Mouse (Mus musculus) CH12.LX (cell line): Measurements from ENCODE around the gene Olfr910. TPM values are rescaled to one million over a fixed set of nuclear protein-coding genes. Genes with fewer than 3 reads are reported as not detected.

Source experiments
- DNase-seq: peaks from one replicate; pipeline ENCODE4 v3.0.0-alpha.2; 2013; ENCODE audit errors: extremely low read depth
- H3K27ac ChIP-seq: 2 replicates; pipeline ENCODE4 v1.5.1; 2012; ENCODE audit warnings: low read depth, mild to moderate bottlenecking, control low read depth, moderate library complexity; ENCODE audit not compliant: insufficient read depth
- H3K27me3 ChIP-seq: replicated peaks from 2 replicates; pipeline ENCODE3; 2012; ENCODE audit warnings: inconsistent platforms
- H3K36me3 ChIP-seq, 2 experiments: replicated peaks in 1 of 2; 2 replicates each; pipeline versions ENCODE3 to v1.6.1; 2012; ENCODE audit warnings: inconsistent platforms in 1 of 2, low read length in 1 of 2, mild to moderate bottlenecking in 1 of 2, mixed read lengths in 1 of 2, moderate library complexity in 1 of 2; ENCODE audit not compliant: control insufficient read depth in 1 of 2, insufficient read depth in 1 of 2
- H3K4me1 ChIP-seq, 2 experiments: 2 replicates each; pipeline ENCODE4 v1.6.1; 2012; ENCODE audit warnings: inconsistent platforms in 1 of 2, moderate library complexity in 1 of 2; ENCODE audit not compliant: insufficient read depth in 2 of 2, control insufficient read depth in 1 of 2
- H3K4me2 ChIP-seq: 2 replicates; pipeline ENCODE4 v1.6.1; 2012; ENCODE audit warnings: low read depth, mild to moderate bottlenecking, control low read depth; ENCODE audit not compliant: poor library complexity, insufficient read depth, severe bottlenecking
- H3K4me3 ChIP-seq, 3 experiments: fragments of 150-350 bp in 1 of 3; sonication (generic) in 1 of 3; replicated peaks in 1 of 3; 2 replicates each; pipeline versions ENCODE3 to v1.5.1; 2011 to 2012; ENCODE audit warnings: low read depth in 2 of 3, low read length in 2 of 3, mild to moderate bottlenecking in 2 of 3, moderate library complexity in 2 of 3, control low read depth in 1 of 3, improper control_type of control experiment in 1 of 3, inconsistent platforms in 1 of 3, mixed read lengths in 1 of 3; ENCODE audit not compliant: poor library complexity in 1 of 3
- H3K79me2 ChIP-seq: replicated peaks from 2 replicates; pipeline ENCODE4 v1.6.1; 2012; ENCODE audit warnings: mild to moderate bottlenecking, moderate library complexity; ENCODE audit not compliant: control insufficient read depth, poor library complexity, insufficient read depth, severe bottlenecking; ENCODE audit errors: extremely low read depth
- H3K9ac ChIP-seq: 2 replicates; pipeline ENCODE4 v1.6.1; 2012; ENCODE audit warnings: low read depth, mild to moderate bottlenecking, control low read depth, moderate library complexity; ENCODE audit not compliant: insufficient read depth
- H3K9me3 ChIP-seq: replicated peaks from 2 replicates; pipeline ENCODE3; 2012; ENCODE audit warnings: low read length, inconsistent platforms, mixed read lengths
- BHLHE40 ChIP-seq: IDR thresholded peaks from 2 replicates; pipeline ENCODE4 v1.6.1; 2011; ENCODE audit warnings: mild to moderate bottlenecking, low read depth, low read length, improper control_type of control experiment
- CHD1 ChIP-seq: IDR thresholded peaks from 2 replicates; pipeline ENCODE4 v1.6.1; 2012; ENCODE audit warnings: low read depth, low read length, improper control_type of control experiment, inconsistent platforms
- CHD2 ChIP-seq: IDR thresholded peaks from 2 replicates; pipeline ENCODE4 v1.6.1; 2011; ENCODE audit warnings: low read length, improper control_type of control experiment
- CTCF ChIP-seq, 2 experiments: IDR thresholded peaks in 1 of 2; conservative IDR thresholded peaks in 1 of 2; 2 replicates each; pipeline ENCODE4 v1.5.1; 2011 to 2012; ENCODE audit warnings: low read depth in 2 of 2, low read length in 2 of 2, improper control_type of control experiment in 1 of 2, inconsistent platforms in 1 of 2, mild to moderate bottlenecking in 1 of 2, moderate library complexity in 1 of 2
- E2F4 ChIP-seq: IDR thresholded peaks from 2 replicates; pipeline ENCODE4 v1.6.1; 2011; ENCODE audit warnings: low read depth, low read length, improper control_type of control experiment; ENCODE audit not compliant: insufficient replicate concordance
- EP300 ChIP-seq: IDR thresholded peaks from 2 replicates; pipeline ENCODE4 v1.6.1; 2011; ENCODE audit warnings: low read length, improper control_type of control experiment
- ETS1 ChIP-seq: conservative IDR thresholded peaks from 2 replicates; pipeline ENCODE4 v1.6.1; 2012; ENCODE audit warnings: low read depth, mild to moderate bottlenecking, inconsistent platforms, low read length, improper control_type of control experiment, moderate library complexity
- IRF4 ChIP-seq: IDR thresholded peaks from 2 replicates; pipeline ENCODE4 v1.6.1; 2014; ENCODE audit warnings: low read depth, mild to moderate bottlenecking, inconsistent platforms, low read length, improper control_type of control experiment
- MEF2A ChIP-seq: IDR thresholded peaks from 2 replicates; pipeline ENCODE4 v1.6.1; 2014; ENCODE audit warnings: low read depth, mild to moderate bottlenecking, inconsistent platforms, low read length, improper control_type of control experiment, borderline replicate concordance
- MXI1 ChIP-seq: IDR thresholded peaks from 2 replicates; pipeline ENCODE4 v1.6.1; 2011; ENCODE audit warnings: mild to moderate bottlenecking, low read depth, low read length, improper control_type of control experiment
- RCOR1 ChIP-seq: conservative IDR thresholded peaks from 2 replicates; pipeline ENCODE4 v1.6.1; 2012; ENCODE audit warnings: low read depth, mild to moderate bottlenecking, inconsistent platforms, low read length, improper control_type of control experiment
- SMC3 ChIP-seq: IDR thresholded peaks from 2 replicates; pipeline ENCODE4 v1.6.1; 2011; ENCODE audit warnings: low read depth, low read length, improper control_type of control experiment
- ZC3H11A ChIP-seq: IDR thresholded peaks from 2 replicates; pipeline ENCODE4 v1.6.1; 2012; ENCODE audit warnings: low read depth, mild to moderate bottlenecking, inconsistent platforms, low read length, improper control_type of control experiment
- ZKSCAN1 ChIP-seq: IDR thresholded peaks from 2 replicates; pipeline ENCODE4 v1.6.1; 2012; ENCODE audit warnings: low read depth, inconsistent platforms, low read length, improper control_type of control experiment, borderline replicate concordance
- ZMIZ1 ChIP-seq: IDR thresholded peaks from 2 replicates; pipeline ENCODE4 v1.6.1; 2012; ENCODE audit warnings: low read depth, mild to moderate bottlenecking, inconsistent platforms, low read length, improper control_type of control experiment
- dilution Hi-C: fragments of 300-500 bp; cut with MboI; formaldehyde crosslinking; loops from 2 replicates; pipeline ENCODE4 v1.14.3; 2020; ENCODE audit warnings: low sequenced_read_pairs; ENCODE audit not compliant: extremely low pct_unique_long_range_greater_than_20kb, extremely low pct_ligation_motif_present
- in situ Hi-C: fragments of 300-500 bp; cut with MboI; formaldehyde crosslinking; loops from 3 replicates; pipeline ENCODE4 v1.14.3; 2019; ENCODE audit warnings: low sequenced_read_pairs, low pct_ligation_motif_present, low pct_unique_long_range_greater_than_20kb, mixed read lengths
- polyA plus RNA-seq: library from polyadenylated mRNA; unstranded; fragments of >175 nt; gene quantifications from 2 replicates; pipeline ENCODE4 v1.2.1, GENCODE M21; 2012; ENCODE audit warnings: low read depth; ENCODE audit not compliant: insufficient read length
- total RNA-seq, 2 experiments: library from RNA; depleted of rRNA; stranded (reverse); fragments of 300-350 nt in 1 of 2; fragments of >200 nt in 1 of 2; gene quantifications; 2 replicates each; pipeline ENCODE4 v1.2.3; 2012 to 2014

The Olfr910 gene
- total and polyA plus RNA-seq, 3 experiments = not detected

- H3K4me1 ChIP-seq = no peaks in the 10 kb centered on the region
- H3K79me2 ChIP-seq = no peaks in the 10 kb centered on the region
- no peak within 1 kb of the TSS for H3K4me3 ChIP-seq
- no peak within 1 kb of the TSS for H3K27ac ChIP-seq
- DNase-seq = no peak
- no peaks in the 10 kb centered on the region for H3K9me3 ChIP-seq
- H3K4me2 ChIP-seq = no peak within 1 kb of the TSS
- no peaks in the 10 kb centered on the region for H3K36me3 ChIP-seq
- TF ChIP-seq CTCF (conservative IDR thresholded peaks at IDR 0.05 in 1 of 2, IDR thresholded peaks at IDR 0.05 in 1 of 2; ENCODE audit: low read depth in 2 of 2, low read length in 2 of 2) (no peak), ETS1 (no peak), MEF2A (no peak), BHLHE40 (no peak), ZKSCAN1 (no peak), MXI1 (no peak), EP300 (no peak), E2F4 (no peak), ZC3H11A (no peak), SMC3 (no peak), IRF4 (no peak), CHD2 (no peak), RCOR1 (no peak), ZMIZ1 (no peak), CHD1 (no peak)
- H3K27me3 ChIP-seq = no peaks in the 10 kb centered on the region
- in situ Hi-C loops (no loop called here), dilution Hi-C loops (no loop called here)
- no peak within 1 kb of the TSS for H3K9ac ChIP-seq
These were observed 42.2 kb downstream of the Olfr910 start, which contains the start of gene Olfr912 for GRCm38 (mm10) chr9:38579878-38580277. Gene Olfr912, plus strand, starts transcription at chr9:38580178.

Other genes with a start within 250 kb of the Olfr910 start
Only the 20 nearest of the 23 such genes appear.
- not detected in 2 replicates for gene Olfr25, start 208.8 kb upstream of the Olfr910 start, total RNA-seq (2012; rRNA removed)
- not detected in 2 replicates for gene Olfr25, start 208.8 kb upstream of the Olfr910 start, total RNA-seq (2014; rRNA removed)
- gene Olfr25, start 208.8 kb upstream of the Olfr910 start, polyA plus RNA-seq = not detected in 2 replicates
- not detected in 2 replicates for gene Olfr898, start 189.4 kb upstream of the Olfr910 start, total RNA-seq (2012; rRNA removed)
- not detected in 2 replicates for gene Olfr898, start 189.4 kb upstream of the Olfr910 start, total RNA-seq (2014; rRNA removed)
- not detected in 2 replicates for gene Olfr898, start 189.4 kb upstream of the Olfr910 start, polyA plus RNA-seq
- not detected in 2 replicates for gene Olfr250, start 171.0 kb upstream of the Olfr910 start, total RNA-seq (2012; rRNA removed)
- not detected in 2 replicates for gene Olfr250, start 171.0 kb upstream of the Olfr910 start, total RNA-seq (2014; rRNA removed)
- gene Olfr250, start 171.0 kb upstream of the Olfr910 start, polyA plus RNA-seq = not detected in 2 replicates
- gene Olfr251, start 160.8 kb upstream of the Olfr910 start, total RNA-seq (2012; rRNA removed) = not detected in 2 replicates
- not detected in 2 replicates for gene Olfr251, start 160.8 kb upstream of the Olfr910 start, total RNA-seq (2014; rRNA removed)
- not detected in 2 replicates for gene Olfr251, start 160.8 kb upstream of the Olfr910 start, polyA plus RNA-seq
- not detected in 2 replicates for gene Olfr147, start 136.2 kb upstream of the Olfr910 start, total RNA-seq (2012; rRNA removed)
- gene Olfr147, start 136.2 kb upstream of the Olfr910 start, total RNA-seq (2014; rRNA removed) = not detected in 2 replicates
- not detected in 2 replicates for gene Olfr147, start 136.2 kb upstream of the Olfr910 start, polyA plus RNA-seq
- gene Olfr901, start 108.4 kb upstream of the Olfr910 start, total RNA-seq (2012; rRNA removed) = not detected in 2 replicates
- gene Olfr901, start 108.4 kb upstream of the Olfr910 start, total RNA-seq (2014; rRNA removed) = not detected in 2 replicates
- gene Olfr901, start 108.4 kb upstream of the Olfr910 start, polyA plus RNA-seq = not detected in 2 replicates
- not detected in 2 replicates for gene Olfr902, start 90.2 kb upstream of the Olfr910 start, total RNA-seq (2012; rRNA removed)
- gene Olfr902, start 90.2 kb upstream of the Olfr910 start, total RNA-seq (2014; rRNA removed) = not detected in 2 replicates
- gene Olfr902, start 90.2 kb upstream of the Olfr910 start, polyA plus RNA-seq = not detected in 2 replicates
- not detected in 2 replicates for gene Olfr904, start 74.7 kb upstream of the Olfr910 start, total RNA-seq (2012; rRNA removed)
- gene Olfr904, start 74.7 kb upstream of the Olfr910 start, total RNA-seq (2014; rRNA removed) = not detected in 2 replicates
- gene Olfr904, start 74.7 kb upstream of the Olfr910 start, polyA plus RNA-seq = not detected in 2 replicates
- not detected in 2 replicates for gene Olfr905, start 66.7 kb upstream of the Olfr910 start, total RNA-seq (2012; rRNA removed)
- not detected in 2 replicates for gene Olfr905, start 66.7 kb upstream of the Olfr910 start, total RNA-seq (2014; rRNA removed)
- not detected in 2 replicates for gene Olfr905, start 66.7 kb upstream of the Olfr910 start, polyA plus RNA-seq
- gene Olfr906, start 50.8 kb upstream of the Olfr910 start, total RNA-seq (2012; rRNA removed) = not detected in 2 replicates
- not detected in 2 replicates for gene Olfr906, start 50.8 kb upstream of the Olfr910 start, total RNA-seq (2014; rRNA removed)
- not detected in 2 replicates for gene Olfr906, start 50.8 kb upstream of the Olfr910 start, polyA plus RNA-seq
- gene Olfr907, start 42.0 kb upstream of the Olfr910 start, total RNA-seq (2012; rRNA removed) = not detected in 2 replicates
- not detected in 2 replicates for gene Olfr907, start 42.0 kb upstream of the Olfr910 start, total RNA-seq (2014; rRNA removed)
- gene Olfr907, start 42.0 kb upstream of the Olfr910 start, polyA plus RNA-seq = 0.11 TPM in 1 of 2 replicates, not detected in the other
- gene Olfr911-ps1, start 16.3 kb upstream of the Olfr910 start, total RNA-seq (2012; rRNA removed) = not detected in 2 replicates
- not detected in 2 replicates for gene Olfr911-ps1, start 16.3 kb upstream of the Olfr910 start, total RNA-seq (2014; rRNA removed)
- gene Olfr911-ps1, start 16.3 kb upstream of the Olfr910 start, polyA plus RNA-seq = not detected in 2 replicates
- gene Olfr912, start 42.3 kb downstream of the Olfr910 start, total RNA-seq (2012; rRNA removed) = not detected in 2 replicates
- not detected in 2 replicates for gene Olfr912, start 42.3 kb downstream of the Olfr910 start, total RNA-seq (2014; rRNA removed)
- not detected in 2 replicates for gene Olfr912, start 42.3 kb downstream of the Olfr910 start, polyA plus RNA-seq
- gene Olfr913, start 54.9 kb downstream of the Olfr910 start, total RNA-seq (2012; rRNA removed) = not detected in 2 replicates
- gene Olfr913, start 54.9 kb downstream of the Olfr910 start, total RNA-seq (2014; rRNA removed) = not detected in 2 replicates
- gene Olfr913, start 54.9 kb downstream of the Olfr910 start, polyA plus RNA-seq = not detected in 2 replicates
- not detected in 2 replicates for gene Olfr914, start 67.3 kb downstream of the Olfr910 start, total RNA-seq (2012; rRNA removed)
- gene Olfr914, start 67.3 kb downstream of the Olfr910 start, total RNA-seq (2014; rRNA removed) = not detected in 2 replicates
- gene Olfr914, start 67.3 kb downstream of the Olfr910 start, polyA plus RNA-seq = not detected in 2 replicates
- not detected in 2 replicates for gene Olfr916, start 122.0 kb downstream of the Olfr910 start, total RNA-seq (2012; rRNA removed)
- not detected in 2 replicates for gene Olfr916, start 122.0 kb downstream of the Olfr910 start, total RNA-seq (2014; rRNA removed)
- not detected in 2 replicates for gene Olfr916, start 122.0 kb downstream of the Olfr910 start, polyA plus RNA-seq
- not detected in 2 replicates for gene Olfr917, start 128.0 kb downstream of the Olfr910 start, total RNA-seq (2012; rRNA removed)
- gene Olfr917, start 128.0 kb downstream of the Olfr910 start, total RNA-seq (2014; rRNA removed) = not detected in 2 replicates
- not detected in 2 replicates for gene Olfr917, start 128.0 kb downstream of the Olfr910 start, polyA plus RNA-seq
- not detected in 2 replicates for gene Olfr918, start 136.8 kb downstream of the Olfr910 start, total RNA-seq (2012; rRNA removed)
- not detected in 2 replicates for gene Olfr918, start 136.8 kb downstream of the Olfr910 start, total RNA-seq (2014; rRNA removed)
- gene Olfr918, start 136.8 kb downstream of the Olfr910 start, polyA plus RNA-seq = not detected in 2 replicates
- gene Olfr919, start 165.8 kb downstream of the Olfr910 start, total RNA-seq (2012; rRNA removed) = not detected in 2 replicates
- gene Olfr919, start 165.8 kb downstream of the Olfr910 start, total RNA-seq (2014; rRNA removed) = not detected in 2 replicates
- gene Olfr919, start 165.8 kb downstream of the Olfr910 start, polyA plus RNA-seq = not detected in 2 replicates
- 6.3 and 6.7 TPM in 2 replicates for gene Vwa5a, start 180.4 kb downstream of the Olfr910 start, total RNA-seq (2012; rRNA removed)
- 18.4 and 20.0 TPM in 2 replicates for gene Vwa5a, start 180.4 kb downstream of the Olfr910 start, total RNA-seq (2014; rRNA removed)
- 14.2 and 15.3 TPM in 2 replicates for gene Vwa5a, start 180.4 kb downstream of the Olfr910 start, polyA plus RNA-seq